ENCODE assay signal across 9 mouse cellular contexts in the genomic region with DNA sequence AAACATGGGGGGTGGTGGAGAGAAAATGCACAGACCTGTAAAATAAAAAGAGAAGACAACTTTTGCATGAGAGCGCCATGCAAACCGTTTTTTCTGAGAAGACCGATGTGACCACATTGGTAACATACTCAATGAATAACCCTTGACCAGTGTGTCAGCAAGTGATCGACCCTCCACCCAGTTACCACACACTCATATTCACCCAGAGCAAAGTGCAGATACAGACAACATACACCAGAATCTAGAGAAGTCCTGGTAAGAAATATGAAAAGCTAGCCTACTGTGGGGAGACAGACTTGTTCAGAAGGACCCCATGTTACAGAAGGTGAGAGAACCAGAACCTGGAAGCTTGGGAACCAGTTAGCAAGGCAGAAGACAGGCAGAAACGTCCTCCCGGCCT. TPM values are rescaled to one million over a fixed set of nuclear protein-coding genes. Genes with fewer than 3 reads are reported as not detected.
A peak's percentile ranks its signal among the peaks of the same experiment; 100 is the strongest.
DNase-seq lines count a peak whose midpoint lies in the region; ATAC-seq and TF ChIP-seq lines count a peak whose summit lies in the region.
"Had no signal": no experiment of that assay in that cellular context is flagged by ENCODE, and none has a peak within 500 bp of the region (broad histone marks: within the 10 kb centered on the region; RNA-seq: fewer than 3 reads in every experiment).

No protein-coding gene starts in this region.

- no peaks in the 10 kb centered on the region for H3K36me3 ChIP-seq in lung, embryonic 15.5 days
- H3K36me3 ChIP-seq in limb, embryonic 14.5 days (ENCODE audit: control insufficient read depth, insufficient read depth, low read length), result no peaks in the 10 kb centered on the region

- no peak overlapping the region for H3K9ac ChIP-seq in lung, embryonic 15.5 days
- no peak overlapping the region for H3K9ac ChIP-seq in limb, embryonic 14.5 days (ENCODE audit: low read depth, low read length, severe bottlenecking)

- H3K4me1 ChIP-seq in cerebellum, adult 2 months (ENCODE audit: control insufficient read depth, insufficient read depth, low read length), result peaks cover 4% of the 10 kb centered on the region; the same call in 1 of the 2 replicates
- H3K4me1 ChIP-seq in lung, embryonic 15.5 days, result peaks cover 25% of the 10 kb centered on the region
- H3K4me1 ChIP-seq in limb, embryonic 14.5 days (ENCODE audit: control insufficient read depth, insufficient read depth, low read length), result peaks cover 13% of the 10 kb centered on the region; the same call in 1 of the 2 replicates

- WGBS in cerebellum, adult 2 months, result 45% methylated on average over 6 of the region's 6 CpGs
- 41% methylated on average over 6 of the region's 6 CpGs for WGBS in lung, embryonic 15.5 days
- WGBS in limb, embryonic 14.5 days, result 51% methylated on average over 6 of the region's 6 CpGs

- H3K9me3 ChIP-seq in lung, embryonic 15.5 days, result no peaks in the 10 kb centered on the region
- no peaks in the 10 kb centered on the region for H3K9me3 ChIP-seq in limb, embryonic 14.5 days (ENCODE audit: control insufficient read depth, low read length)

- ATAC-seq in cerebellum, adult (ENCODE audit: insufficient number of reproducible peaks, low FRiP score, low TSS enrichment), result no peak
- no peak for ATAC-seq in lung, embryonic 15.5 days (ENCODE audit: borderline replicate concordance, extremely low read depth, low FRiP score, low TSS enrichment)
- no peak for ATAC-seq in limb, embryonic 14.5 days (ENCODE audit: low FRiP score, low read depth)

- H3K27ac ChIP-seq in cerebellum, adult 2 months (ENCODE audit: insufficient read depth, low read length), result peak overlapping the region; percentile 94; the same call in 1 of the 2 replicates
- H3K27ac ChIP-seq in lung, embryonic 15.5 days, result no peak overlapping the region
- H3K27ac ChIP-seq in limb, embryonic 14.5 days (replicated peaks; ENCODE audit: low read depth, low read length), result no peak overlapping the region

- DNase-seq in cerebellum, adult 2 months, result no peak
- DNase-seq in lung, postnatal 14 days, result no peak
- no peak for DNase-seq in limb, embryonic 14.5 days (ENCODE audit: low spot score)
- peak; percentile 4 for DNase-seq in yolk sac, embryonic 10.5 days (ENCODE audit: low spot score)
- DNase-seq in cerebellum, adult 11 months, result no peak
- DNase-seq in retina, postnatal 1 day, result no peak

- H3K27me3 ChIP-seq in cerebellum, adult 2 months (ENCODE audit: control insufficient read depth, insufficient read depth, low read length), result no peaks in the 10 kb centered on the region
- H3K27me3 ChIP-seq in lung, embryonic 15.5 days, result peaks cover 38% of the 10 kb centered on the region
- H3K27me3 ChIP-seq in limb, embryonic 14.5 days (ENCODE audit: control insufficient read depth, insufficient read depth, low read length), result no peaks in the 10 kb centered on the region

- peak overlapping the region; percentile 76 for H3K4me3 ChIP-seq in cerebellum, adult 2 months (replicated peaks; ENCODE audit: insufficient read depth, low read depth, low read length)
- peak overlapping the region; percentile 58; the same call in 1 of the 2 replicates for H3K4me3 ChIP-seq in lung, embryonic 15.5 days
- peak overlapping the region; percentile 65 for H3K4me3 ChIP-seq in limb, embryonic 14.5 days (replicated peaks; ENCODE audit: low read length)

- peak overlapping the region; percentile 67 for H3K4me2 ChIP-seq in lung, embryonic 15.5 days
- peak overlapping the region; percentile 47 for H3K4me2 ChIP-seq in limb, embryonic 14.5 days (replicated peaks; ENCODE audit: low read depth, low read length, severe bottlenecking)

- no peak for TF ChIP-seq CTCF in cerebellum, adult 2 months (IDR thresholded peaks at IDR 0.05; ENCODE audit: borderline replicate concordance, insufficient read depth, low read depth, low read length)

- TF ChIP-seq POLR2A in cerebellum, adult 2 months (IDR thresholded peaks at IDR 0.05; ENCODE audit: borderline replicate concordance, insufficient read depth, low read length), result no peak
- no peak for TF ChIP-seq POLR2A in limb, embryonic 14.5 days (IDR thresholded peaks at IDR 0.05; ENCODE audit: borderline replicate concordance, extremely low read depth, insufficient read depth, insufficient read length)

RNA-seq across cellular contexts. Expression of gene Cacng7, which starts 1.6 kb away (rescaled TPM):
- polyA plus RNA-seq in cerebellum, adult 2 months (2012; rRNA removed), result 278 and 296 TPM in 2 replicates
- 0.48 and 0.49 TPM in 2 replicates for polyA plus RNA-seq in lung, embryonic 15.5 days (2015; fragmentation: Nextera tagmentation; extraction: Ambion mirVana)
- polyA plus RNA-seq in limb, embryonic 14.5 days (2012; rRNA removed), result 129 and 207 TPM in 2 replicates
- polyA plus RNA-seq in limb, embryonic 14.5 days (2014; fragmentation: Nextera tagmentation; extraction: Ambion mirVana), result 2.5 and 3.9 TPM in 2 replicates

RNA-seq across cellular contexts. Expression of gene Prkcg, which starts 42.2 kb away (rescaled TPM):
- polyA plus RNA-seq in cerebellum, adult 2 months (2012; rRNA removed), result 152 and 195 TPM in 2 replicates
- polyA plus RNA-seq in lung, embryonic 15.5 days (2015; fragmentation: Nextera tagmentation; extraction: Ambion mirVana), result 0.16 and 0.32 TPM in 2 replicates
- 1.6 and 1.7 TPM in 2 replicates for polyA plus RNA-seq in limb, embryonic 14.5 days (2012; rRNA removed)
- polyA plus RNA-seq in limb, embryonic 14.5 days (2014; fragmentation: Nextera tagmentation; extraction: Ambion mirVana), result 0.17 and 0.35 TPM in 2 replicates

RNA-seq across cellular contexts. Expression of gene Myadm, which starts 42.3 kb away (rescaled TPM):
- 43.3 and 45.3 TPM in 2 replicates for polyA plus RNA-seq in cerebellum, adult 2 months (2012; rRNA removed)
- polyA plus RNA-seq in lung, embryonic 15.5 days (2015; fragmentation: Nextera tagmentation; extraction: Ambion mirVana), result 112 and 118 TPM in 2 replicates
- 209 and 348 TPM in 2 replicates for polyA plus RNA-seq in limb, embryonic 14.5 days (2012; rRNA removed)
- 126 and 141 TPM in 2 replicates for polyA plus RNA-seq in limb, embryonic 14.5 days (2014; fragmentation: Nextera tagmentation; extraction: Ambion mirVana)

RNA-seq across cellular contexts. Expression of gene Cacng8, which starts 59.3 kb away (rescaled TPM):
- 16.6 and 20.6 TPM in 2 replicates for polyA plus RNA-seq in cerebellum, adult 2 months (2012; rRNA removed)
- 2.2 and 2.4 TPM in 2 replicates for polyA plus RNA-seq in lung, embryonic 15.5 days (2015; fragmentation: Nextera tagmentation; extraction: Ambion mirVana)
- polyA plus RNA-seq in limb, embryonic 14.5 days (2012; rRNA removed), result 4.0 and 5.5 TPM in 2 replicates
- 3.6 and 4.7 TPM in 2 replicates for polyA plus RNA-seq in limb, embryonic 14.5 days (2014; fragmentation: Nextera tagmentation; extraction: Ambion mirVana)
- polyA plus RNA-seq: lung, adult 2 months had no signal

Comparison
In these comparisons a context has a peak if more than half of its experiments do, and no peak if none do; other contexts are left out.
1. RNA of gene Prkcg, which starts 42.2 kb away (polyA plus RNA-seq): 152 to 195 TPM in cerebellum, adult 2 months; 0.17 to 1.7 TPM in limb, embryonic 14.5 days and 0.16 to 0.32 TPM in lung, embryonic 15.5 days; every median in the first group is over 10 times any median in the second.
2. Peak in every context shown above with its lines, with median percentiles within 50 percentile points of each other: H3K4me3 ChIP-seq.